13 mouse cellular contexts compared by ENCODE assay signal in the genomic region with DNA sequence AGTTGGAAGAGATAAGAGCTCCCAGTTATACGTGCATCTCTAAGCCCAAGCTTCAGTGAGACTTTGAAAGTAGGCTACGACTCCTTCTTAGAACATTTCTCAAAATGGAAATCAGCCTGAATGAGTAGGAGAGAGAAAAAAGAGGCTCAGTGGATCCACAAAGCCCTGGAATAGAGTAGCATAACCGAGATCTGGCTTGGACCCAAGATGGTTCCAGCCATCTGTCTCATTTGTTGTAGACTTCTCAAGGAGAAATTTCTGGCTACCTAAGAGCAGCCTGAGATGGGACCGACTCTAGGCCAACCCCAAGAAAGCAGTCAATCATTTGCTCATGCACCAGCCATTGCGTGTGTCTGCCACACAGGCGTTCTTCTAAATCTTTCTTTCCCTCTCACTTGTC.
DNase-seq lines count a peak whose midpoint lies in the region; ATAC-seq lines count a peak whose summit lies in the region.
"Had no signal": no experiment of that assay in that cellular context is flagged by ENCODE, and none has a peak within 500 bp of the region (broad histone marks: within the 10 kb centered on the region; RNA-seq: fewer than 3 reads in every experiment).

No protein-coding gene starts in this region.

- WGBS in midbrain, embryonic 12.5 days: 85% methylated on average over 6 of the region's 6 CpGs
- WGBS in midbrain, embryonic 13.5 days: 67% methylated on average over 6 of the region's 6 CpGs
- 55% methylated on average over 6 of the region's 6 CpGs for WGBS in forebrain, embryonic 14.5 days

- H3K4me3 ChIP-seq in midbrain, embryonic 12.5 days: no peak overlapping the region
- no peak overlapping the region for H3K4me3 ChIP-seq in midbrain, embryonic 13.5 days (replicated peaks)
- H3K4me3 ChIP-seq in forebrain, embryonic 14.5 days (ENCODE audit: low read depth, low read length): no peak overlapping the region
- H3K4me3 ChIP-seq: heart, embryonic 10.5 days; hindbrain, embryonic 15.5 days; neural tube, embryonic 15.5 days had no signal

- H3K36me3 ChIP-seq in midbrain, embryonic 12.5 days: no peaks in the 10 kb centered on the region
- H3K36me3 ChIP-seq in midbrain, embryonic 13.5 days: no peaks in the 10 kb centered on the region
- H3K36me3 ChIP-seq in forebrain, embryonic 14.5 days (ENCODE audit: control insufficient read depth, insufficient read depth, low read length): no peaks in the 10 kb centered on the region
- H3K36me3 ChIP-seq: heart, embryonic 10.5 days; hindbrain, embryonic 15.5 days; neural tube, embryonic 15.5 days had no signal

- no peaks in the 10 kb centered on the region for H3K9me3 ChIP-seq in midbrain, embryonic 12.5 days
- H3K9me3 ChIP-seq in midbrain, embryonic 13.5 days: no peaks in the 10 kb centered on the region
- no peaks in the 10 kb centered on the region for H3K9me3 ChIP-seq in forebrain, embryonic 14.5 days (replicated peaks; ENCODE audit: control insufficient read depth, low read length)
- H3K9me3 ChIP-seq: heart, embryonic 10.5 days; hindbrain, embryonic 15.5 days; neural tube, embryonic 15.5 days had no signal

- ATAC-seq in midbrain, embryonic 12.5 days (ENCODE audit: low FRiP score, low read depth): no peak
- no peak for ATAC-seq in midbrain, embryonic 13.5 days
- ATAC-seq in forebrain, embryonic 14.5 days: 0 out of 2 replicates have a peak, but pooled peaks have one; percentile 22

- 0 out of 2 replicates have a peak overlapping the region, but pooled peaks have one; percentile 0 for H3K27ac ChIP-seq in midbrain, embryonic 12.5 days (replicated peaks)
- H3K27ac ChIP-seq in midbrain, embryonic 13.5 days: no peak overlapping the region; the same call in 1 of the 2 replicates
- no peak overlapping the region; the same call in 1 of the 2 replicates for H3K27ac ChIP-seq in forebrain, embryonic 14.5 days (ENCODE audit: low read depth, low read length)
- H3K27ac ChIP-seq: heart, embryonic 10.5 days; hindbrain, embryonic 15.5 days; neural tube, embryonic 15.5 days had no signal

- H3K4me2 ChIP-seq in midbrain, embryonic 12.5 days (replicated peaks): no peak overlapping the region
- no peak overlapping the region for H3K4me2 ChIP-seq in midbrain, embryonic 13.5 days (replicated peaks)
- H3K4me2 ChIP-seq in forebrain, embryonic 14.5 days (ENCODE audit: low read length): no peak overlapping the region
- H3K4me2 ChIP-seq: hindbrain, embryonic 15.5 days; neural tube, embryonic 15.5 days had no signal

- no peak overlapping the region for H3K9ac ChIP-seq in midbrain, embryonic 12.5 days (replicated peaks)
- H3K9ac ChIP-seq in midbrain, embryonic 13.5 days (replicated peaks): no peak overlapping the region
- H3K9ac ChIP-seq in forebrain, embryonic 14.5 days (ENCODE audit: low read length): no peak overlapping the region
- H3K9ac ChIP-seq: hindbrain, embryonic 15.5 days; neural tube, embryonic 15.5 days had no signal

- H3K4me1 ChIP-seq in midbrain, embryonic 12.5 days: peaks cover 63% of the 10 kb centered on the region
- peaks cover 66% of the 10 kb centered on the region for H3K4me1 ChIP-seq in midbrain, embryonic 13.5 days (replicated peaks)
- peaks cover 37% of the 10 kb centered on the region; the same call in 1 of the 2 replicates for H3K4me1 ChIP-seq in forebrain, embryonic 14.5 days (ENCODE audit: control insufficient read depth, insufficient read depth, low read length)

- H3K27me3 ChIP-seq in midbrain, embryonic 12.5 days: 0 out of 2 replicates have a peak, but pooled peaks cover 9% of the 10 kb centered on the region
- H3K27me3 ChIP-seq in midbrain, embryonic 13.5 days: peaks cover 5% of the 10 kb centered on the region; the same call in 1 of the 2 replicates
- H3K27me3 ChIP-seq in forebrain, embryonic 14.5 days (replicated peaks; ENCODE audit: control insufficient read depth, insufficient read depth, low read length): no peaks in the 10 kb centered on the region; the same call in 1 of the 2 replicates
- H3K27me3 ChIP-seq: hindbrain, embryonic 15.5 days; neural tube, embryonic 15.5 days had no signal

- DNase-seq in forebrain, embryonic 14.5 days (ENCODE audit: low spot score): peak; percentile 81
- DNase-seq in left cerebral cortex, adult 18-20 months (ENCODE audit: low spot score in 2 of 2): peak; percentile 78 to 79
- peak; percentile 33 for DNase-seq in right cerebral cortex, postnatal 4 days
- no peak for DNase-seq in embryo, embryonic 11 days
- no peak for DNase-seq in adrenal gland, postnatal 4 days (ENCODE audit: low spot score in 2 of 2)
- no peak for DNase-seq in embryo, embryonic 10.5 days (ENCODE audit: low spot score)
- DNase-seq: spleen, adult 18-20 months; thymus, postnatal 25 days had no signal

Comparison
In these comparisons a context has a peak if more than half of its experiments do, and no peak if none do; other contexts are left out.
1. DNase-seq: peak in forebrain, embryonic 14.5 days (single experiment), left cerebral cortex, adult 18-20 months (2 of 2) and right cerebral cortex, postnatal 4 days (single experiment); none in embryo, embryonic 11 days (single experiment), adrenal gland, postnatal 4 days (0 of 2) and embryo, embryonic 10.5 days (single experiment).